Mouse (Mus musculus): ENCODE data around the gene Phf14. TPM values are rescaled to one million over a fixed set of nuclear protein-coding genes. Genes with fewer than 3 reads are reported as not detected.

The Phf14 gene
- total RNA-seq, 1 experiment, result 22.6 TPM

GRCm38 (mm10) chr6:12059971-12060370, 152.4 kb downstream of the Phf14 start:
- no peak overlapping the region for H3K4me3 ChIP-seq (ENCODE audit: insufficient read depth in 1 of 2, low read depth in 1 of 2, low read length in 2 of 2, poor library complexity in 1 of 2, severe bottlenecking in 1 of 2)
- no peak overlapping the region for H3K9ac ChIP-seq (ENCODE audit: insufficient read depth, low read depth, low read length, poor library complexity, severe bottlenecking)
- no peak for DNase-seq (ENCODE audit: low read depth, low spot score)
- no peak for TF ChIP-seq ZC3H11A (IDR thresholded peaks at IDR 0.05; ENCODE audit: borderline replicate concordance, low read depth, low read length)
- TF ChIP-seq CHD2 (IDR thresholded peaks at IDR 0.05; ENCODE audit: low read depth, low read length), result no peak
- TF ChIP-seq HCFC1 (IDR thresholded peaks at IDR 0.05; ENCODE audit: borderline replicate concordance, insufficient read depth, low read length), result no peak
- no peak for TF ChIP-seq ZNF384 (IDR thresholded peaks at IDR 0.05; ENCODE audit: low read depth, low read length)
- no peak for TF ChIP-seq MAFK (IDR thresholded peaks at IDR 0.05; ENCODE audit: insufficient read depth, low read depth, low read length)
- H3K4me1 ChIP-seq (ENCODE audit: control insufficient read depth in 2 of 2, insufficient read depth in 2 of 2, low read length in 2 of 2, poor library complexity in 1 of 2), result no peaks in the 10 kb centered on the region
- no peak overlapping the region for H3K27ac ChIP-seq (ENCODE audit: insufficient read depth, low read depth, low read length, poor library complexity, severe bottlenecking)
- in situ Hi-C loops (cut with MboI; ENCODE audit: low sequenced_read_pairs in 2 of 2, unreplicated experiment in 2 of 2), result no loop called here
- no peaks in the 10 kb centered on the region for H3K36me3 ChIP-seq (ENCODE audit: control insufficient read depth, insufficient read depth, low read length, poor library complexity, severe bottlenecking)
- no peaks in the 10 kb centered on the region for H3K9me3 ChIP-seq (ENCODE audit: control insufficient read depth, insufficient read depth, low read depth, low read length)

GRCm38 (mm10) chr6:12060452-12061140, 153.0 kb downstream of the Phf14 start:
- H3K4me1 ChIP-seq (ENCODE audit: control insufficient read depth in 2 of 2, insufficient read depth in 2 of 2, low read length in 2 of 2, poor library complexity in 1 of 2), result no peaks in the 10 kb centered on the region
- no peaks in the 10 kb centered on the region for H3K36me3 ChIP-seq (ENCODE audit: control insufficient read depth, insufficient read depth, low read length, poor library complexity, severe bottlenecking)
- no peak for TF ChIP-seq ZNF384 (IDR thresholded peaks at IDR 0.05; ENCODE audit: low read depth, low read length)
- no peak for TF ChIP-seq MAFK (IDR thresholded peaks at IDR 0.05; ENCODE audit: insufficient read depth, low read depth, low read length)
- TF ChIP-seq HCFC1 (IDR thresholded peaks at IDR 0.05; ENCODE audit: borderline replicate concordance, insufficient read depth, low read length), result no peak
- TF ChIP-seq CHD2 (IDR thresholded peaks at IDR 0.05; ENCODE audit: low read depth, low read length), result no peak
- no peak for TF ChIP-seq ZC3H11A (IDR thresholded peaks at IDR 0.05; ENCODE audit: borderline replicate concordance, low read depth, low read length)
- H3K27ac ChIP-seq (ENCODE audit: insufficient read depth, low read depth, low read length, poor library complexity, severe bottlenecking), result no peak overlapping the region
- no peak overlapping the region for H3K4me3 ChIP-seq (ENCODE audit: insufficient read depth in 1 of 2, low read depth in 1 of 2, low read length in 2 of 2, poor library complexity in 1 of 2, severe bottlenecking in 1 of 2)
- no peak for DNase-seq (ENCODE audit: low read depth, low spot score)
- in situ Hi-C loops (cut with MboI; ENCODE audit: low sequenced_read_pairs in 2 of 2, unreplicated experiment in 2 of 2), result no loop called here
- H3K9ac ChIP-seq (ENCODE audit: insufficient read depth, low read depth, low read length, poor library complexity, severe bottlenecking), result no peak overlapping the region
- H3K9me3 ChIP-seq (ENCODE audit: control insufficient read depth, insufficient read depth, low read depth, low read length), result no peaks in the 10 kb centered on the region

- TF ChIP-seq ZNF384 (IDR thresholded peaks at IDR 0.05; ENCODE audit: low read depth, low read length), result no peak
- no peak for TF ChIP-seq MAFK (IDR thresholded peaks at IDR 0.05; ENCODE audit: insufficient read depth, low read depth, low read length)
- no peak for TF ChIP-seq ZC3H11A (IDR thresholded peaks at IDR 0.05; ENCODE audit: borderline replicate concordance, low read depth, low read length)
- TF ChIP-seq HCFC1 (IDR thresholded peaks at IDR 0.05; ENCODE audit: borderline replicate concordance, insufficient read depth, low read length), result no peak
- TF ChIP-seq CHD2 (IDR thresholded peaks at IDR 0.05; ENCODE audit: low read depth, low read length), result no peak
These were observed 160.3 kb downstream of the Phf14 start for GRCm38 (mm10) chr6:12067956-12068355.

GRCm38 (mm10) chr6:12069357-12069756, 161.7 kb downstream of the Phf14 start:
- no peak overlapping the region for H3K27ac ChIP-seq (ENCODE audit: insufficient read depth, low read depth, low read length, poor library complexity, severe bottlenecking)
- no peaks in the 10 kb centered on the region for H3K4me1 ChIP-seq (ENCODE audit: control insufficient read depth in 2 of 2, insufficient read depth in 2 of 2, low read length in 2 of 2, poor library complexity in 1 of 2)
- no peak overlapping the region for H3K9ac ChIP-seq (ENCODE audit: insufficient read depth, low read depth, low read length, poor library complexity, severe bottlenecking)
- in situ Hi-C loops (cut with MboI; ENCODE audit: low sequenced_read_pairs in 2 of 2, unreplicated experiment in 2 of 2), result no loop called here
- no peaks in the 10 kb centered on the region for H3K9me3 ChIP-seq (ENCODE audit: control insufficient read depth, insufficient read depth, low read depth, low read length)
- H3K36me3 ChIP-seq (ENCODE audit: control insufficient read depth, insufficient read depth, low read length, poor library complexity, severe bottlenecking), result no peaks in the 10 kb centered on the region
- TF ChIP-seq ZNF384 (IDR thresholded peaks at IDR 0.05; ENCODE audit: low read depth, low read length) (no peak), HCFC1 (IDR thresholded peaks at IDR 0.05; ENCODE audit: borderline replicate concordance, insufficient read depth, low read length) (no peak)
- DNase-seq (ENCODE audit: low read depth, low spot score), result no peak
- no peak overlapping the region for H3K4me3 ChIP-seq (ENCODE audit: insufficient read depth in 1 of 2, low read depth in 1 of 2, low read length in 2 of 2, poor library complexity in 1 of 2, severe bottlenecking in 1 of 2)

More at GRCm38 (mm10) chr6:12067956-12068355, 160.3 kb downstream of the Phf14 start:
- no peak for DNase-seq (ENCODE audit: low read depth, low spot score)
- Histone ChIP-seq H3K36me3 (ENCODE audit: control insufficient read depth, insufficient read depth, low read length, poor library complexity, severe bottlenecking) (no peaks in the 10 kb centered on the region), H3K4me3 (ENCODE audit: insufficient read depth in 1 of 2, low read depth in 1 of 2, low read length in 2 of 2, poor library complexity in 1 of 2, severe bottlenecking in 1 of 2) (no peak overlapping the region), H3K9ac (ENCODE audit: insufficient read depth, low read depth, low read length, poor library complexity, severe bottlenecking) (no peak overlapping the region), H3K9me3 (ENCODE audit: control insufficient read depth, insufficient read depth, low read depth, low read length) (no peaks in the 10 kb centered on the region), H3K27ac (ENCODE audit: insufficient read depth, low read depth, low read length, poor library complexity, severe bottlenecking) (no peak overlapping the region), H3K4me1 (ENCODE audit: control insufficient read depth in 2 of 2, insufficient read depth in 2 of 2, low read length in 2 of 2, poor library complexity in 1 of 2) (no peaks in the 10 kb centered on the region)
- in situ Hi-C loops (cut with MboI; ENCODE audit: low sequenced_read_pairs in 2 of 2, unreplicated experiment in 2 of 2), result no loop called here

- Histone ChIP-seq H3K27ac (ENCODE audit: insufficient read depth, low read depth, low read length, poor library complexity, severe bottlenecking) (no peak overlapping the region), H3K4me1 (ENCODE audit: control insufficient read depth in 2 of 2, insufficient read depth in 2 of 2, low read length in 2 of 2, poor library complexity in 1 of 2) (no peaks in the 10 kb centered on the region), H3K4me3 (ENCODE audit: insufficient read depth in 1 of 2, low read depth in 1 of 2, low read length in 2 of 2, poor library complexity in 1 of 2, severe bottlenecking in 1 of 2) (no peak overlapping the region), H3K9ac (ENCODE audit: insufficient read depth, low read depth, low read length, poor library complexity, severe bottlenecking) (no peak overlapping the region), H3K36me3 (ENCODE audit: control insufficient read depth, insufficient read depth, low read length, poor library complexity, severe bottlenecking) (no peaks in the 10 kb centered on the region), H3K9me3 (ENCODE audit: control insufficient read depth, insufficient read depth, low read depth, low read length) (no peaks in the 10 kb centered on the region)
- no peak for DNase-seq (ENCODE audit: low read depth, low spot score)
- TF ChIP-seq MAFK (IDR thresholded peaks at IDR 0.05; ENCODE audit: insufficient read depth, low read depth, low read length) (no peak), ZC3H11A (IDR thresholded peaks at IDR 0.05; ENCODE audit: borderline replicate concordance, low read depth, low read length) (no peak), ZNF384 (IDR thresholded peaks at IDR 0.05; ENCODE audit: low read depth, low read length) (no peak), HCFC1 (IDR thresholded peaks at IDR 0.05; ENCODE audit: borderline replicate concordance, insufficient read depth, low read length) (no peak), CHD2 (IDR thresholded peaks at IDR 0.05; ENCODE audit: low read depth, low read length) (no peak)
- in situ Hi-C loops (cut with MboI; ENCODE audit: low sequenced_read_pairs in 2 of 2, unreplicated experiment in 2 of 2), result no loop called here
These were observed 167.0 kb downstream of the Phf14 start for GRCm38 (mm10) chr6:12074599-12074998.
